Mouse (Mus musculus): ENCODE data around the gene Wdtc1.

Wdtc1 gene

GRCm38 (mm10) chr4:133353367-133354365 is at the start of gene Wdtc1:
TSS of gene Wdtc1 (minus strand) at chr4:133353481.
- DNase-seq = no peak

- no peak for DNase-seq
These were observed 48.7 kb upstream of the Wdtc1 start for GRCm38 (mm10) chr4:133402011-133402410.

- no peak for DNase-seq
These were observed 46.8 kb upstream of the Wdtc1 start for GRCm38 (mm10) chr4:133400098-133400497.

GRCm38 (mm10) chr4:133399509-133399908 is 46.2 kb upstream of the Wdtc1 start:
- DNase-seq = no peak

GRCm38 (mm10) chr4:133398619-133399018 is 45.3 kb upstream of the Wdtc1 start:
- no peak for DNase-seq

- no peak for DNase-seq
These were observed 44.7 kb upstream of the Wdtc1 start for GRCm38 (mm10) chr4:133397961-133398360.

- no peak for DNase-seq
These were observed 44.0 kb upstream of the Wdtc1 start for GRCm38 (mm10) chr4:133397299-133397698.

GRCm38 (mm10) chr4:133396079-133396478 is 42.8 kb upstream of the Wdtc1 start:
- no peak for DNase-seq

- no peak for DNase-seq
These were observed 41.8 kb upstream of the Wdtc1 start for GRCm38 (mm10) chr4:133394981-133395573.

- no peak for DNase-seq
These were observed 38.1 kb upstream of the Wdtc1 start for GRCm38 (mm10) chr4:133391185-133392040.

GRCm38 (mm10) chr4:133390585-133390984 is 37.3 kb upstream of the Wdtc1 start:
- no peak for DNase-seq

GRCm38 (mm10) chr4:133390042-133390441 is 36.8 kb upstream of the Wdtc1 start:
- no peak for DNase-seq

GRCm38 (mm10) chr4:133388781-133389552 is 35.7 kb upstream of the Wdtc1 start:
- no peak for DNase-seq

- no peak for DNase-seq
These were observed 33.8 kb upstream of the Wdtc1 start for GRCm38 (mm10) chr4:133387053-133387452.

- DNase-seq = no peak
These were observed 32.9 kb upstream of the Wdtc1 start for GRCm38 (mm10) chr4:133386061-133386797.

GRCm38 (mm10) chr4:133381141-133381540 is 27.9 kb upstream of the Wdtc1 start:
- no peak for DNase-seq

- no peak for DNase-seq
These were observed 27.3 kb upstream of the Wdtc1 start for GRCm38 (mm10) chr4:133380532-133380931.

GRCm38 (mm10) chr4:133379861-133380260 is 26.6 kb upstream of the Wdtc1 start:
- DNase-seq = no peak

- no peak for DNase-seq
These were observed 25.7 kb upstream of the Wdtc1 start for GRCm38 (mm10) chr4:133379046-133379347.

GRCm38 (mm10) chr4:133378236-133379045 is 25.2 kb upstream of the Wdtc1 start:
- no peak for DNase-seq
